Mouse (Mus musculus) layer of hippocampus, postnatal 14 days (tissue): ENCODE data around the gene Stx6. TPM values are rescaled to one million over a fixed set of nuclear protein-coding genes. Genes with fewer than 3 reads are reported as not detected.
A peak's percentile ranks its signal among the peaks of the same experiment; 100 is the strongest.

Experiments
- DNase-seq, 2 experiments: peaks; one replicate each; pipeline ENCODE4 v3.0.0; 2021 to 2022; ENCODE audit warnings: low spot score in 2 of 2, mixed read lengths in 1 of 2
- total RNA-seq, 2 experiments: library from RNA; stranded (reverse); gene quantifications; 2 replicates each; pipeline ENCODE4 v1.2.3; 2021

Stx6 gene
- total RNA-seq, 2 experiments from 2014 or later, result 88.3 to 88.6 TPM

DNA sequence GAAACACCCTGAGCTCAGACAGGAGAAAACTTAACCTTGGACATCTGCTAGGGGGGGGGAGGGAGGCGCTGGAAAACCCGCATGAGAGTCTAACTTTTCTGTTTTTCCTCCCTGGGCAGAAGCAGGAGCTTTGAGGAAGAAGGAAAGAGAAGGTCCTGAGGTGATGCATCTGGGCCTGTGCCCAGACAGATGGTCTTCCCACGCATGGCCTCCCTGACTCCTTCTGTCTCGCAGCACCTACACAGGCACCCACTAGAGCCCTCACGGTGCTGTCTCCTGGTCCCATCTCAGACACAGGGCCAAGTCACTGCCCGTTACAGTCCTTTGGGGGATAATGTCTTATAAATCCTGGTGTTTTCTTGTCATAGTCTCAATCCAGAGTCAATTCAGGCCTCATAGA, 74.3 kb downstream of the Stx6 start:
- DNase-seq, result no peak

DNA sequence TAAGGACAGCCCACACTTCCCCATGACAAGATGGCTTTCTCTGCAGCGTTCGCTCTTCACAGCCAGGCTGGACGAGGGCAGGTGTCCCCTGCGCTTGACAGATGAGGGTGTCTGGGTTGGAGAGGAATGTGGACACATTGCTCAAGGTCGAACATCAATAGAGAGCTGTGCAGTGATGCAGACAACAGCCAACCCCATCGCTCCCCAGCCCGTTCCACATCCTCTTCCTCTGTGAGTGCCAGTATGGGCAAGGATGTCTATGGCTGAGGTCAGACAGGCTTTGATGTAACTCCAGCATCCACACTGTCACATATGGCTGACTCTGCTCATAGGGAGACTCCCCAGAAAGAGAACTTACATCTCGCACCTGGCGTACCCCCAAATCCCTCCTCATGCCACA, 74.9 kb downstream of the Stx6 start:
- no peak for DNase-seq

DNA sequence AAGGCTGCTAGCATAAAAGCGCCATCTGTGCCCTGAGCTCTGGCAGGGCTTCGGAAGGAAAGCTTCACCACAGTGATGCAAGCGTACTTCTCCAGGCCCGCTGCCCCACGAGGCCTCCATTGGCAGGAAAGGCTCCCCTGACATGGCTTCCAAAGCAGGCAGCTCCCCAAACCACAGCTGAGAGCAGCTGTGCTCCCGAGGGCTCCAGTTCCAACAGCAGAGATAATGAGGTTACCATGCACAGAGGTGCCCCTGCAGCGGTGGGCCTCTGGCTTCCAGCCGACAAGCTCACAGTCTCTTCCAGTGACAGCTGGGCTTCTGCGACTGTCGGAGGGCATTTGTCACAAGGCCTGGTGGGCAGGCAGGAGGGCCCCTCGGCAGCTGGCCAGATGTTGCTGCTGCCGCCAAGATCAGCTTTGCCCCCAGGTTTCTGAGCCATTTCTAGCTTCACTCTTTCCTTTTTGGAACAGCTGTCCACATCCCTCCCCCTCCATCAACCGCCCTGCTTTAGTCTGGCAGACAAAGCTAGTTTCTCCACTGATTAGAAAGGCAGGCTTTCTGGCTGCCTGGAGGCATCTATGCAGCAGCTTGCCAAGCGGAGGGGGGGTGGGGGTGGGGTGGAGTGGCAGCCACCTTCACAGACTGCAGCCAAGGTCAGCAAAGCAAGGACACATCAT, 75.6 kb downstream of the Stx6 start:
- peak; percentile 67 to 73 for DNase-seq

DNA sequence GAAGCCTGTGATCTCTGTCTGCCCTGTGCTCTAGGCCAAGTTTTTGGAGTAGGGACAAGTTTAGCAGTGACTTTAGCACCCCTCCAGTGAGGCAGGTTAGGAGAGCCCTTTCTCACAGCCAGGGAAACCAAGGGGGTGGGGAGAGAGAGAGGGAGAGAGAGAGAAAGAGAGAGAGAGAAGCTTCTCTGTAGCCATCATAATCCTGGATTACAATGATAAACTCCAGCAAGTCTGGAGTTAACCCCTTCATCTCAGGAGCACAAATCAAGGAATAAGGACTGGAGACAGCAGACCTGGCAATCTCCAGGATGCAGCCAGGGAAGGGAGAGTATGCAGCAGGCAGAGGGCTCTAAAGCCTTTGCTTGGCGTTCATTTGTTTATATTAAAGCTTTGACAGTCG, 77.1 kb downstream of the Stx6 start:
- DNase-seq, result no peak

DNA sequence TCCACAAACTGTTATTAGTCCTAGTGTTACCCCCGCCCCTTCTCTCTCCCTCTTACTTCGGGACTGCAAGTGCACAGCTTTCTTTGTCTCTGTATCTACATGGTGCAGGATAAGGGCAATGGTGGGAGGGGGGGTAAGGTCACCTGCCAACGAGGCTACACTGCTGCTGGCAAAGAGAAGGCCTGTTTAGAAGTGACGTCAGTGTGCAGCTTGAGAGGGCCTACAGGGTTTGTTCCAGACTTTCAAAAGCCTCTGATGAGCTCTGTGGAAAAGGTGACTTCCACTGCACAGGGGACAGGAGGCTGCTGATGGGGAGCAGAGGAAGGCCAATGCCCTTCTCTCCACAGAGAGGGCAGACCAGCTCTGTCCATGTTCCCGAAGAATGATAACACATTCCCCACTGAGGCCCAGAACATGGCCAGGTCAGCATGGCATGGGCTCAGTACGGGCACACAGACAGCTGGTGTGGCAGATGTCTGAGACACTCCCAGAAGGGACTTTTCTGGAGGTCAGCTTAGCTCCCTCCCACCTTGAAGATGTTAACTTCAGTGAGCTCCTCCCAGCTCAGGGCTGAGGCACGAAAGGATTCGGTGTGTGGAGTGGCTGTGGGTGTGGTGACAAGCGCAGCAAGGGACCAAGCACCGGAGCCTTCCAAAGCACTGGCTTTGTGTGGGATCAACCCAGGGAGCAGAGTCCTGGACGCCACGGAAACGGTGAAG, 78.0 kb downstream of the Stx6 start:
- DNase-seq, result no peak

GRCm38 (mm10) chr1:155237390-155237789, 78.9 kb downstream of the Stx6 start:
- DNase-seq, result no peak

DNA sequence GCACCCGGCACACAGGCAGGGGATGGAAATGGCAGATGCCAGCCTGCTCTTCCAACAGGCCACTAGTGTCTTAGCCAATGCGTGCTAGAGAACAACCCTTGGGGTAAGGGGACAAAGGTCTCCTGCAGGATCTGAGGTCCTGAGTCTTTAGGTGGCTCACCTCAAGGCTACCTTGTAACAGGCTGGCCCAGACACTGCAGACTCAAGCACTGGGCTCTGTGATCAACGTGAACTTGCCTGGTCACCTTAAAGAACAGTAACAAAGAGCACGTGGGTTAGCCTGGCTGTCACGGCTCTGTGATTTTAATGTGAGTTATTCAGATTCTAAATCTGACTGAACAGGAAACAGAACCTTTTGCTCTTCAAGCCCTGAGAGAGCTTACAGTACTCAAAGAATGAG, 79.6 kb downstream of the Stx6 start:
- no peak for DNase-seq

DNA sequence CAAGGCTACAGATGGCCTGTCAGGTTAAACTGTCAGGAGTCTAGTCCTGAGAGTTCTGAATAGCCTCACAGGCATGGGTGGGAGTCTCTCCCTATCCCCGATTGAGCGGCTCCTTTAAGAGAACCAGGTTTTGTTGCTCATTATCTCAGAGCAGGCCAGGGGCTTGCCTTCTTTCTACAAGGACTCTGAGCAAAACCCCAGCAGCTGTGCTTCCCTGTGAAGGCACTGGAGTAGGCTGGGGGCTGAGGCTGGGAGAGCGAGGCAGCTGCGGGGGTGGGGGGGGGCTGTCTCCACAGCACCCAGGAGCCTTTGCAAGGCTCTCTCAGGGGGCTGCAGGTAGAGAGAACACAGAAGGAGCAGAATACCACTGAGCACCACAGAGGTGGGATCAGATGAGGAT, 80.7 kb downstream of the Stx6 start:
- DNase-seq, result no peak

- DNase-seq, result no peak
Observed at GRCm38 (mm10) chr1:155239962-155240717, 81.6 kb downstream of the Stx6 start.

DNA sequence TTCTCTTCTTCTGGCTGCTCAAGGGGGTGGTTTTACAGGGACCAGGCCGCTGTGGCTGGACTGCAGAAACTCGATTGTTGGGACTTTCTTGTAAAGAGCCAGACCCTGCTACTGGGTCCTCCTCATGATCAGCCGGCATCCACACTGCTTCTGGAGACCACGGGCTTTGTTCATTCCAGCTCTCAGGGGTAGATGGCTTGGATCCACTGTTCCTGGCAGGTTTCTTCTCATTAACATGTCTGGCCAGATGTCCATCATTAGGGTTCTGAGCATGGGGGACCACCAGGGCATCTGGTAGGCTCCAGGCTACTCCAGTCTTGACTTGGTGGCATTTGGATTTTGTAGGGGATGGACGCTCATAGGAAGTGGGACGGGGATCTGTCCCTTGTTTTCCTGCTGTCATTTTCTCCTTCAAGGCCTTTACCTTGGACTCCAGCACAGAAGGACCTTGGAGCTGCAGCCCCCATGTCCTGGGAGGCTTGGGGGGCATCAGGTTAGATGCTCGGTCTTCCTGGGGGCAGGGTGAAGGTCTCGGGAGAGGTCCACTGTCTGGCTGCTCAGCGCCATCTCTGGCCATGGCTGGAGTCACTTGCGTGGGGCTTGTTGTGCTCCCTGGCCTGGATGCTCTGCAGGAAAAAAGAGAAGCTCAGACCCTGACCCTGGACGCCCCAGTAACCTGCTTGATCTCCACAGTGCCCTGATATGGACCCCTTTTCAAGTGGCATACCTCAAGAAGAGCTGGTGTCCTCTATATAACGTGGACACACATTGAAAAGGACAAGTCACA, 83.4 kb downstream of the Stx6 start:
- DNase-seq, result no peak

GRCm38 (mm10) chr1:155242488-155242745, 83.9 kb downstream of the Stx6 start:
- DNase-seq, result no peak

DNA sequence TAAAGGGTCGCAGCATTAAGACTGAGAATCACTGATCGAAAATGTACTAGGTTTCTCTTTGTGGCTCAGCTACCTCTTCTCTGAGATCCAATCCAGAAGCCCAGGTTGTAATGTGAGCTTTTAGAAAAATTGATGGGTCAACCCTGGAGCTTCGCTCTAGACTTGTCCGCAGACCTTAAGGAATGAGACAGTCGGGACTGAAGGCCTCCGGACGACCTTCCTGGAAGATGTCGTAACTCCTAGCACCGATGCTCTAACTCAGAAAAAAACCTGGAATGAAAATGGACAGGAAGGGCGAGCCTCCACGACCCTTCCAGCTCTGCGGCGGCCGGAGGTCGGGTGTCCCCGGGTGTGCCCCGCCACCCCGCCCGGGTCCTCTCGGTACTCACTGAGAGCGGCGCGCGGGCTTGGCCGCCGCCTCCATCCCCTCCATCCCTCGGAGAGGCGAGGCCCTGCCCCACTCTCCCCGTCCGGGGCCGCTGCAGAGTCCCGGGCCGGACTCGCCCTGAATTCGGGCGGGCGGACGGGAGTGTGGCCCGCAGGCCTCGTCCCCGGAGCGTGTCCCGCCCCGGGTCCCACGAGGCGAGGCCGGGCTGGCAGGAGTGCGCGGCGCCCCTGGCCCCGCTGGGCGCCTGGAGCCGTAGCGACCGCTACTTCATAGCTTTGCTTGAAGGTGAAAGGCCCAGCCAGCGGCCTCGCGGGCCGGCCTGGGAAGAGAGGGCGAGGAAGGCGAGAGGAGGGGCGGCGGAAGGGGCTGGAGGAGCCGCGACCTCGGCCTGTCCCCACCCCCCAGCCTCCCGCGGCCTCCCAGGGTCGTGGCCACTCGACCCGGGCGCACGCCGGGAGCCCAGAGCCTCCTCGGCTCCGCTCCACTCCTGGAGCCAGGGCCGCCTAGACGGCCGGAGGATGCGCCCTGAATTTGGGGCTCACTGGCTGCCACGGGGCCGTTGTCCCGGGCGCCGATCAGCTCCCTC, 85.6 kb downstream of the Stx6 start, which contains the start of gene BC034090:
Gene BC034090 (minus strand): TSS at position 648 of the 974 bp plus-strand sequence.
- DNase-seq, result no peak

DNA sequence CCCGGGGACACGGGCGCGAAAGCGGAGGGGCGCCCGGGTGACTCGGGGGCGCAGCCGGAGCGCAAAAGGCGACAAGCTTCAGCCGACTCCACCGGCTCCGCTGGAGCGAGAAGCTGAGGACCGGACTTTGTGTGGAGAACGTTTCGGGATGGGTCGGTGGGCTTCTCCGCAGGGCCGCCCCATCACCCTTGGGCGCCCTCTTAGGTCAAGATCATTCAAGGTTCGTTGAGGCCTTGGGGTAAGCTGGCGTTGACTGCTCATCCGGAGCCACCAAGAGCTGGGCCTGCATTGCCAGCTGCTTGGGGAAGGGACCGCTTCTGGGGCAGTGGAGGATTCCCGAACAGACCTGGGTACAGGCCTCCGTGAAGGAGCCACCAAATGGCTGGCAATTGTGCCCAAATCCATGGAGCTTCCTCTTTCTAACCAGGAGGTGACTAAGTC, 86.3 kb downstream of the Stx6 start:
- no peak for DNase-seq

DNA sequence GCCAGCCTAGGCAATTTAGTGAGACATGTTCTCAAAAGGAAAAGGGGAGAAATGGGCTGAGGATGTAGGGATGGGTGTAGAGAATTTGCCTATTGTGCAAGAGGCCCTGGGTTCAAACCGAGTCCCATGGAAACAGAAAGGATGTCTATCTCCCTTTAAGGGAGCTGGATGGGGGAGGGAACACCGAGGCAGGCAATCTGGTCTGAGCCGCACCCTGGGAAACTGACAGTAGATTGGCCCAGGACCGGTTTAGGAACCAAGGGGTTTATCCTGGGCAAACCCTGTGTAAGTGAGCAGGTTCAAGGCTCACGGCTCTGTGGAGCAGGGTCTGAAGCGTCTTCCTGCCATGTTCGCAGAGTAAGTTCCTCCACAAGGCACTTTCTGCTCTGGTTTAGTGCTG, 87.0 kb downstream of the Stx6 start:
- DNase-seq, result no peak

GRCm38 (mm10) chr1:155247441-155247840, 88.9 kb downstream of the Stx6 start:
- DNase-seq, result no peak

GRCm38 (mm10) chr1:155248041-155248440, 89.5 kb downstream of the Stx6 start:
- no peak for DNase-seq

DNA sequence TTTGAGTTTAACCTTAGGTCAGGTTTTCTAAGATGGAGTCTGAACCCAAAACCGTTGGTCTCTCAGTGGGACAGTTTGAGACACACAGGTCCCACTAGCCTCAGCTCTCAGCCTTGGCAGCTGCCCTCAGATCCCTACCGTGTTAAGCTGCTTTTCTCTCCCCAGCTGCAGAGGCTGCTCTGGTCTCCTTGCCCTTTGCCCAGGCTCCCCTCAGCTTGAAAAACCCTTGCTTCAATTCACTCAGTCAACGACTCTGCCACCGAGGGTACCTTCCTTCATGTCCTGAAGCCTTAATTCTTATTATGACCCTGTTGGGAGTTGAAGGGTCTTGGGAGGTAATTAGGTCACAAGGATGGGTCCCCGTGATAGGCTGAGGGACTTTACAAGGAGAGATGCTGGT, 91.4 kb downstream of the Stx6 start:
- DNase-seq, result no peak

DNA sequence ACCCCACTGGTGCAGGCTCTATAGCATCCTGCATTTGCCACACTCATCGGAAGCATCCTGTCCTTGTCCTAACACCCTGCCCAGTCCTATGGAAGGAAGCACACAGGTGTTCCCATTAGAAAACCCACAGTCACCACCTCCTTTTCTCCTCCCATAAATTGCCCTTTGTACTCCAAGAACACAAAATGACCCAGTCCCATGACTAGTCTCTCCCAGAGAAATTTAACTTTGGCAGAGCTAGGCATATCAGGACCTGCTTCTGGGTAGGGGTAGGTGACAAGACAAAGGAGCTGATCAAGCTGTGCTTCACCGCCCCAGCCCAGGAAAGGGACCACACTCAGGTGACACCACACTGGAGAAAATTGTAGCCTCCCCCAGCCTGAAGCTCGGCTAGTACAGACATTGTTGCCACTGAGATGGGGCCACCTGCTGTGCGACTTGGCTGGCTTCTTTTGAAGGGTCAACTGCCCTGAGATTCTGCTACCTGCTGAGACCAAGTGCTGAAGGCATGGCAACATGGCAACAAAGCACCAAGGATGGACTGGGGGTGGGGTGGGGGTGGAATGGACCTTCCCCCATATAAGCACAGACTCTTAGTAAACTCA, 92.1 kb downstream of the Stx6 start:
- DNase-seq, result no peak

GRCm38 (mm10) chr1:155251596-155251995, 93.1 kb downstream of the Stx6 start:
- no peak for DNase-seq

- no peak for DNase-seq
Observed at GRCm38 (mm10) chr1:155252631-155253121, 94.2 kb downstream of the Stx6 start.
